Mouse (Mus musculus): ENCODE measurements around the gene Gm20696. TPM values are rescaled to one million over a fixed set of nuclear protein-coding genes. Genes with fewer than 3 reads are reported as not detected.
A peak's percentile ranks its signal among the peaks of the same experiment; 100 is the strongest.

The Gm20696 gene
- total RNA-seq, 2 experiments from 2014 or later = 1.2 to 1.3 TPM

- no peak for DNase-seq
- Histone ChIP-seq H3K27ac (no peak overlapping the region; the same call in 1 of the 2 replicates), H3K4me3 (0 out of 2 replicates have a peak overlapping the region, but pooled peaks have one; percentile 13)
- TF ChIP-seq CTCF (IDR thresholded peaks at IDR 0.05) = no peak
- intact Hi-C loops (cut with DNase I) = no loop called here
These were observed 11.1 kb downstream of the Gm20696 start for GRCm38 (mm10) chr6:99655488-99655887.

DNA sequence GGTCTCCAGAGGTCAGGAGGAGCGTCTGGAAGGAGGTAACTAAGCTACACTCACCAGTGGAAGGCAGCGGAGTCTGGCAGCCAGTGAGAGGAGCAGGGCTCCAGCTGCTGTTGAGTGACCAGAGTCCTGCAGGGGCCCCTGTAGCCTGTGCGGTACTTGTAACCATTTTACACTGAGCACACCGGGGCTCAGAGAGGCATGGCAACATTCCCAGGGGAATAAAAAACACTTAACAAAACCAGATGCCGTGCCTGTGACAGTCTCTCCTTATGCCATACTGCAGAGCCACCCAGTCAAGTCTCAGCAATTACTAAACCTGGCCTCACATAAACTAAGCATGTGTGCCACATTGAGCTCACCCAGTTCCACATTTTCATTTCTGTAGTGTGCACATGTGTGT, 12.3 kb downstream of the Gm20696 start:
- no peak for TF ChIP-seq CTCF (IDR thresholded peaks at IDR 0.05)
- intact Hi-C loops (cut with DNase I) = no loop called here
- no peak for DNase-seq
- H3K4me3 ChIP-seq = no peak overlapping the region
- no peak overlapping the region for H3K27ac ChIP-seq

DNA sequence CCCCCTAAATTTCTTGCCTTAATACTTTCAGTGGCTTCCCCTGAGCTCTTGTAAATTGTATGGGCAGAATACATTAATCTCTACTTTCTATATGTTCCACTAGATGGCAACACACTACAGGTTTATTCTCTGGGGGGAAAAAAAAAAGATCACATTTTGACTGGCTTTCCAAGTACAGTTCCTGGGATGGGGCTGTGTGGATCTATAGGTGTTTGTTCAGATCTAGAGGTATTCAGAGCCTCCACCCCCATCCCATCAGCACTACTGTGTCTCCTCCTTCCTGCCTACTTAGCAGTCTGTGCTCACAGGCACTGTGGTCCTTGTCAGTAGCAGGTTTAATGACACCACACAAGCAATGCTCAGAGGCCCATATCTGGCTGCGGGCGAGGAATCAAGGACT, 14.3 kb downstream of the Gm20696 start:
- TF ChIP-seq CTCF (IDR thresholded peaks at IDR 0.05) = peak; percentile 23
- intact Hi-C loops (cut with DNase I) = no loop called here
- no peak overlapping the region for H3K4me3 ChIP-seq

GRCm38 (mm10) chr6:99649307-99649706, 17.3 kb downstream of the Gm20696 start:
- DNase-seq = no peak
- no peak for TF ChIP-seq CTCF (IDR thresholded peaks at IDR 0.05)

More for the DNA sequence above, 14.3 kb downstream of the Gm20696 start:
- DNase-seq = no peak
- H3K27ac ChIP-seq = no peak overlapping the region

GRCm38 (mm10) chr6:99646344-99646743, 20.3 kb downstream of the Gm20696 start:
- H3K27ac ChIP-seq = no peak overlapping the region
- no peak for DNase-seq
- no peak overlapping the region for H3K4me3 ChIP-seq
- no peak for TF ChIP-seq CTCF (IDR thresholded peaks at IDR 0.05)
- intact Hi-C loops (cut with DNase I) = no loop called here

More at GRCm38 (mm10) chr6:99649307-99649706, 17.3 kb downstream of the Gm20696 start:
- intact Hi-C loops (cut with DNase I) = no loop called here
- Histone ChIP-seq H3K4me3 (no peak overlapping the region), H3K27ac (no peak overlapping the region)

DNA sequence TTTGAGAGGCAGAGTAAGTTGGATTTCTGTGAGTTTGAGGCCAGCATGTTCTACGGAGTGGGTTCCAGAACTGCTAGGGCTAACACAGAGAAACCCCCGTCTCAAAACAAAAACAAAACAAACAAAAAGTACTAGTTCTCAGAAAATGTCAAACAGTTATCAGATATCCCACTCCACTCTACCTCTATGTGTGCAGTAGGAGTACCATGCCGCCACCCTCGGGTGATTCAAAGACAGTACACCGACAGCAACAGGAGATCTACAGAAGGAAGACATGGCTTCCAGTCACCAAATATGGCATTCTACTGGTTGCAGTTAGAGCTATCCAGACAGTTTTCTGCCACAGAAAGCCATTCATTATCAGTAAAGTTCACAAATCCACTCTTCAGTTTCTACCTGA, 21.7 kb downstream of the Gm20696 start:
- H3K4me3 ChIP-seq = no peak overlapping the region
- TF ChIP-seq CTCF (IDR thresholded peaks at IDR 0.05) = no peak
- intact Hi-C loops (cut with DNase I) = no loop called here
- no peak for DNase-seq
- no peak overlapping the region for H3K27ac ChIP-seq

DNA sequence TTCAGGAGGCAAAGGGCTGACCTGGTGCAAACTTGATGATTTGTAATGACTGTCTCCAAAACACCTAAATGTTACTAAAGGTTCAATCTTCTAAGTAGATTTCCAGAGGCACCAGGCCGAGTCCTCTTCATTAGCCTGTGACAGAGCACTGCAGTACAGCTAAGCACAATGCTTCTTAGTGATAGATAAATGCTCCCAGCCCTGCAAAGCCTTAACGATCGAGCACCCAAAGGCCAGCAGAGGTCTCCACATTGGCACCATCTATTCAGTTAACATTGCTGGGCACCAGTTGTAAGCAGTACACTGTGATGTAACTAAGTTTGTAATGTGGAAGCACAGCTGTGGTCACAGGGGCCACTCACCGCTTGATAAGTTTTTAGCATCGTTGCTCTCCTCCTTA, 22.2 kb downstream of the Gm20696 start:
- intact Hi-C loops (cut with DNase I) = no loop called here

DNA sequence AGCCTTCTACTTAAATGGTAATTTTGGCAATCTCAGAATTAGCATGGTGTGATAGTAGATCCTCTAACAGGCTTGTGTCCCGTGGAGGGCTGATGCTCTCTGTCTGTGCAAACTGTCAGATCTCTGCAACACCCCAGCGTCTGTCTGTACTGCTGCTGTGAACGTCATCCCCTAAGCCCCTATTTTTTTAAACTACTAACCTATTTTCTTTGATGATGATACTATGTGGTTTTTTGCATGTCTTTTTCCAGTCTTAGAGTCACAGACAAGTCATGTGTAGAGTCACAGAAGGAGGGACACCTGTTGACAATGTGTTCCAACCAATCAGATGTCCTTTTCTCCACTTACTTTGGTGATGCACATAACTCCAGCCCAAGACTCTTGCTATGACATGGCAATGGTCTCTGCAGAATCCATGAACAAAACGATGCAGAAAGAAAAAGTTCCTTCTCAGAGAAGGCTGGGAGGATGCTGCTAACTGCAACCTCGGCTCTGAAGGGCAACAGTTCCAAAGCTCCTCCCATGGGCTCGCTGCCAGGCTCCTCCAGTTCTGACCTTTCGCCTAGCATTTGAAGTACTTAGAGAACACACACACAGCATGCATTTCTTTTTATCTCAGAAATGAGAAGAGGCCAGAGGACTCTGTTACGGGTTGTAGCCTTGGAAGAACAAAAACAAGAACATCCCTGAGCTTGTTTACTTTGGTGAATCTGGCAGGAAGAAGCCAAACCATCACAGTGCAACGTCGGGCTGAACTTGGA, 23.0 kb downstream of the Gm20696 start:
- TF ChIP-seq CTCF (IDR thresholded peaks at IDR 0.05) = no peak
- Histone ChIP-seq H3K27ac (peak overlapping the region; percentile 28; the same call in 1 of the 2 replicates), H3K4me3 (0 out of 2 replicates have a peak overlapping the region, but pooled peaks have one; percentile 7)
- intact Hi-C loops (cut with DNase I) = no loop called here
- peak; percentile 78 for DNase-seq

More for the DNA sequence above, 22.2 kb downstream of the Gm20696 start:
- DNase-seq = no peak
- H3K27ac ChIP-seq = peak overlapping the region; percentile 28
- no peak overlapping the region for H3K4me3 ChIP-seq
- TF ChIP-seq CTCF (IDR thresholded peaks at IDR 0.05) = no peak

GRCm38 (mm10) chr6:99637456-99637855, 29.1 kb downstream of the Gm20696 start:
- Histone ChIP-seq H3K27ac (no peak overlapping the region), H3K4me3 (no peak overlapping the region)
- DNase-seq = no peak
- intact Hi-C loops (cut with DNase I) = no loop called here
- TF ChIP-seq CTCF (IDR thresholded peaks at IDR 0.05) = no peak

GRCm38 (mm10) chr6:99636801-99637200, 29.8 kb downstream of the Gm20696 start:
- intact Hi-C loops (cut with DNase I) = no loop called here
- DNase-seq = no peak
- TF ChIP-seq CTCF (IDR thresholded peaks at IDR 0.05) = no peak

DNA sequence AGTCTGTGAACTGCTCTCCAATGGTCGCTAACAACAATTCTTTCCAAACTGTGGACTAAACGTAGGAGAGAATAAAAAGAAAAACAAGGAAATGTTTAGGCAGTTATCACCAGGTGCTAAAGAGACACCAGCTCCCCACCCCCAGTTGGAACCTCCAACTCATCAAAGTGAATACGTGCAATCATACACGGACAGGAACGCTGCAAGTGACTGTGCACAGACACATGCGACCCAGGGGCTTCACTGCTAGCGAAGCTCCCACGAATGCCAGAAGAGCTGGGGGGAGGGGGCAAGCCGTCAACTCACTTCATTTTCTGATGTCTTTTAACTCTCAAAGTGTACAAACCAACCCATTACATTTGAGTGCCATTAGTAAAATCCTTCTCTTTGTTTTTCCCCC, 30.5 kb downstream of the Gm20696 start:
- TF ChIP-seq CTCF (IDR thresholded peaks at IDR 0.05) = no peak
- Histone ChIP-seq H3K4me3 (no peak overlapping the region), H3K27ac (no peak overlapping the region)
- intact Hi-C loops (cut with DNase I) = no loop called here
- no peak for DNase-seq

More at GRCm38 (mm10) chr6:99636801-99637200, 29.8 kb downstream of the Gm20696 start:
- H3K4me3 ChIP-seq = no peak overlapping the region
- no peak overlapping the region for H3K27ac ChIP-seq

DNA sequence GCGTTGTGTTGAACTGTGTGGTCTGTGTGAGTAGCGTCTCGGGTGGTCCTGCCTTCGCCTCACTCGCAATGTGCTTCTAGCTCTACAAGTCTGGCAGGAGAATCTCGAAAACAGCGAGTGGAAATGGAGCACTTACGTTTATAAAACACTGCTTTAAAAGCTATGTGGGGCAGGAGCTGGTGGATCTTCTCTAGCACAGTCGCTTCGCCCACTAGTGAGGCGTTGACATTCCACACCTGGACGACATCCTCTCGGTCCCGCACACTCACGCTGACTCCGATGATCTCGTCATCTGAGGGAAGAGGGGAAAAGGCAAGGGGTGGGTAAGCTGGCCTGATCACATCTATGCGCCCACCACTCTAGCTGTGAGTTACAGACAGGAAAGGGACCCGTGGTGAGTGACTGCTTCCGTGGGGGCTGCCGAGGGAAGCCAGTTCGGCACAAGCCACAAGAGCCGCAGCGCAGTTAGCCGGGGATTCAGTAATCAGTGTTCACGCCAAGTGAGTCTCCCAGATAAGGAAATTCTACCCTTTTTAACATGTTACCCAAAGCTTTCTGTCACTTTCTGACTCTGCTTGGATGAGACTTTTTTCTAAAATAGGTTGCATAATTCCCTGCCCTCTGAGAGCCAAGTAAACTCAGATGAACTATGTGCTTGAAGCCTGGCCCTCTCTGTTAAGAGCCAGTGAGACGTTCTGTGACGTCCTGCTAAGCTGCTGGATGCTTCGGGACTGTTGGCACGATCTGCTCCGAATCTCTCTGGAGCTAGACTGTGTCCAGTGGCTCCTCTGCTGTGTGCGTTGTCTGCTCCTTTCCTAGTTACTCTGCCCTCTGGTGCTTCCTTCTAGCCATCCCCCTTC, 34.2 kb downstream of the Gm20696 start:
- H3K27ac ChIP-seq = peak overlapping the region; percentile 57
- no peak overlapping the region for H3K4me3 ChIP-seq
- TF ChIP-seq CTCF (IDR thresholded peaks at IDR 0.05) = no peak
- DNase-seq = peak; percentile 63
- intact Hi-C loops (cut with DNase I) = no loop called here

DNA sequence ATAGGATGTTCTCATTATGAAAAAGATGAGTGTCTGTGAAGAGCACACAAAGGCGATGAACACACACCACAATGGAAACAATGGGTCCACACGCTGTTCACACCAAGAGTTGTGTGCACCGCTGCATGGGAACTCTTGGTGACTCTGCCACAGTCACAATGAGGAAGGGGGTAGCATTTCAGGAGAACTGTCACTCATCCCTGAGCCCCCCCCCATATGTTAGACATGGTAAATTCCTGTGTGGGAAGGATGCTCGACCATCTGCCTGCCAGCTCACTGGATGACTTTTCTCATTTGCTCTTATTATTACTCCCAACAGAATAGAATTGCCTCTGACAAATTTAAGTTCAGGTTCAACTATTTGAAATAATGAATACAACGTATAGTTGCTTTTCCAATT, 35.0 kb downstream of the Gm20696 start:
- Histone ChIP-seq H3K27ac (no peak overlapping the region), H3K4me3 (no peak overlapping the region)
- intact Hi-C loops (cut with DNase I) = no loop called here
- no peak for DNase-seq
- TF ChIP-seq CTCF (IDR thresholded peaks at IDR 0.05) = no peak
